Mouse (Mus musculus) embryonic facial prominence, embryonic 15.5 days (tissue): Measurements from ENCODE around the gene Sgca. TPM values are rescaled to one million over a fixed set of nuclear protein-coding genes. Genes with fewer than 3 reads are reported as not detected.

Source experiments
- ATAC-seq: fragments of 200-750 bp; cut with Nextera tagmentation; 2 replicates; pipeline ENCODE4 v1.8.0; 2017; ENCODE audit warnings: low read depth, moderate TSS enrichment; ENCODE audit not compliant: insufficient number of reproducible peaks, low FRiP score, low TSS enrichment
- H3K27ac ChIP-seq: fragments of 300-500 bp; sonication (generic); replicated peaks from 2 replicates; pipeline ENCODE4 v1.5.1; 2015; ENCODE audit warnings: mild to moderate bottlenecking, inconsistent platforms
- H3K27me3 ChIP-seq: fragments of 300-500 bp; sonication (generic); 2 replicates; pipeline ENCODE4 v1.6.1; 2015; ENCODE audit warnings: inconsistent platforms
- H3K36me3 ChIP-seq: fragments of 300-500 bp; sonication (generic); 2 replicates; pipeline ENCODE4 v1.6.1; 2015; ENCODE audit warnings: mild to moderate bottlenecking, inconsistent platforms
- H3K4me1 ChIP-seq: fragments of 300-500 bp; sonication (generic); 2 replicates; pipeline ENCODE4 v1.6.1; 2015; ENCODE audit warnings: inconsistent platforms
- H3K4me2 ChIP-seq: fragments of 300-500 bp; sonication (generic); replicated peaks from 2 replicates; pipeline ENCODE4 v1.6.1; 2015; ENCODE audit warnings: mild to moderate bottlenecking, inconsistent platforms
- H3K4me3 ChIP-seq: fragments of 300-500 bp; sonication (generic); replicated peaks from 2 replicates; pipeline ENCODE4 v1.5.1; 2015; ENCODE audit warnings: mild to moderate bottlenecking, inconsistent platforms
- H3K9ac ChIP-seq: fragments of 300-500 bp; sonication (generic); 2 replicates; pipeline ENCODE4 v1.6.1; 2015; ENCODE audit warnings: inconsistent platforms
- H3K9me3 ChIP-seq: fragments of 300-500 bp; sonication (generic); replicated peaks from 2 replicates; pipeline ENCODE4 v1.6.1; 2016; ENCODE audit warnings: inconsistent platforms
- WGBS: fragments of 180-500 bp; shearing (Covaris S2); methylation state at CpG from one replicate; pipeline ENCODE4 v1.1.7; 2015; 5-methylcytosine and 5-hydroxymethylcytosine counted together
- polyA plus RNA-seq: library from polyadenylated mRNA; unstranded; fragments of >200 nt; fragmentation: Nextera tagmentation; extraction: Ambion mirVana; gene quantifications from 2 replicates; pipeline ENCODE4 v1.2.1, GENCODE M21; 2015

Sgca gene
- polyA plus RNA-seq, 1 experiment from 2014 or later, result 11.7 TPM

DNA sequence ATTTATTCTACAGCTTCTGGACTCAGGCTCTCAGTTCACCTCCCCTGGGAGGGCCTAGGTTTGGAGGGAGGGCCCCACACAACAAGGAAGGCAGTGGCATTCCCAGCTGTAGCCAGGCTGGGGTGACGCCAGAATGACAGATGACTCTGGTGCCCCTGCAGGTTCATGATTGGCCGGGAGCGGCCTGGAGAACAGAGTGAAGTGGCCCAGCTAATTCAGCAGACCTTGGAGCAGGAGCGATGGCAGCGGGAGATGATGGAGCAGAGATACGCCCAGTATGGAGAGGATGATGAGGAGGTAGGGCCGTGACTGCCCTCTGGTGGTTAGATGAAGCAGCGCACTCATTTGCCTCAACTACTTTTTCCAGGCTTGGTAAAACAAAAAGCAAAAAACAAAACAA, 24.9 kb upstream of the Sgca start:
- H3K9ac ChIP-seq, result no peak overlapping the region
- 3% methylated on average over 8 of the region's 8 CpGs for WGBS
- no peaks in the 10 kb centered on the region for H3K27me3 ChIP-seq
- peak overlapping the region; percentile 52 for H3K27ac ChIP-seq
- peaks cover 82% of the 10 kb centered on the region for H3K36me3 ChIP-seq
- H3K9me3 ChIP-seq, result no peaks in the 10 kb centered on the region
- no peak overlapping the region for H3K4me3 ChIP-seq
- peaks cover 34% of the 10 kb centered on the region for H3K4me1 ChIP-seq
- H3K4me2 ChIP-seq, result no peak overlapping the region
- 0 out of 2 replicates have a peak, but pooled peaks have one; percentile 30 for ATAC-seq

DNA sequence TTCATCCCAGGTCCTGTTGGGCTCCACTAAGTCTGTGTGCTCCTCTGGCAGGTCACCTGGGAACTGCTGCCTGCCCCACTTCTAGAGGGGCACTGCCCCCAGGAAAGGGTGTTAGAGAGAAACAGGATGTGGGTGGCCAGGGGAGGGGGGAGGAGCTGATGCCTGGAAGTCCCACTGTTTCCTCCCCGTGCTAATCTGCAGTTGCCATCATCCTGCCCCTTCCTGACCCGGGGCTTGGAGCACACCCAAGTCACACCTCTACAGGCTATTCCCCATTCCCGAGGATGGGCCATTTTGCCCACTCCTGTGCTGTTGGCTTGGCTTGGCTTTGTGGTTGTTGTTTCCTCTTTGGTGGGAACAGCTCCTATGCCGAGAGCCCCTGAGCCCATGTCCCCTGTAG, 24.4 kb upstream of the Sgca start:
- H3K36me3 ChIP-seq, result peaks cover 78% of the 10 kb centered on the region
- H3K27me3 ChIP-seq, result no peaks in the 10 kb centered on the region
- H3K4me2 ChIP-seq, result no peak overlapping the region
- H3K4me1 ChIP-seq, result peaks cover 34% of the 10 kb centered on the region
- no peak overlapping the region for H3K4me3 ChIP-seq
- no peak overlapping the region for H3K9ac ChIP-seq
- no peaks in the 10 kb centered on the region for H3K9me3 ChIP-seq
- 33% methylated on average over 4 of the region's 4 CpGs for WGBS
- no peak for ATAC-seq
- H3K27ac ChIP-seq, result peak overlapping the region; percentile 52

- H3K9me3 ChIP-seq, result no peaks in the 10 kb centered on the region
- H3K27me3 ChIP-seq, result no peaks in the 10 kb centered on the region
- H3K27ac ChIP-seq, result peak overlapping the region; percentile 52; the same call in 1 of the 2 replicates
- H3K4me2 ChIP-seq, result no peak overlapping the region
- H3K36me3 ChIP-seq, result peaks cover 78% of the 10 kb centered on the region
- H3K9ac ChIP-seq, result no peak overlapping the region
- no peak overlapping the region for H3K4me3 ChIP-seq
- no peak for ATAC-seq
- H3K4me1 ChIP-seq, result peaks cover 35% of the 10 kb centered on the region
- WGBS, result 71% methylated on average over 8 of the region's 8 CpGs
Measured at GRCm38 (mm10) chr11:95000128-95000527, 24.0 kb upstream of the Sgca start.

DNA sequence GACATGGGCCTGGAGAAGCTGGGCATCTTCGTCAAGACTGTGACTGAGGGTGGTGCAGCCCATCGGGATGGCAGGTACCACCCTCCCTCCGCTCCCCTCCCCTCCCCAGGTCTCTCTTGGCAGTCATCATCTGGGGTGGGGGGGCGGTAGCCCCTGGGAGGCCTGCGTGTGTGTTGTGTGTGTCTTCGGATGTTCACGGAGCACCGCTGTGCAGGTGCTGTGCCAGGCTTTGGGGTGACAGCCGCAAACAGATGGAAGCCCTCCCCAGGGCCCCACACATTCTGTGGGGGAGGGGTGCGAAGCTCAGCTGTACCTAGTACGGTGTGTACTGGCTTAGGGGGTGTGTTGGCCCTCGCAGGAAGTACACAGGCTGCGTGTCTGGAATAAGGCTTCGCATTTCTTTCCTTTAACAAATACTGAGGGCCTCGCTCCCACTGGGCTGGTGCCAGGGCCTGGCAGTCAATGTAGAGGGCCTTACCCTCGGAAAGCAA, 22.0 kb upstream of the Sgca start:
- Histone ChIP-seq H3K4me2 (no peak overlapping the region), H3K27ac (no peak overlapping the region), H3K4me1 (peaks cover 56% of the 10 kb centered on the region), H3K9me3 (no peaks in the 10 kb centered on the region), H3K4me3 (no peak overlapping the region), H3K27me3 (no peaks in the 10 kb centered on the region), H3K9ac (no peak overlapping the region), H3K36me3 (peaks cover 66% of the 10 kb centered on the region)
- 77% methylated on average over 16 of the region's 16 CpGs for WGBS
- no peak for ATAC-seq

- no peak for ATAC-seq
- H3K4me1 ChIP-seq, result peaks cover 61% of the 10 kb centered on the region
- H3K4me2 ChIP-seq, result no peak overlapping the region
- H3K27ac ChIP-seq, result no peak overlapping the region
- H3K9me3 ChIP-seq, result no peaks in the 10 kb centered on the region
- no peak overlapping the region for H3K4me3 ChIP-seq
- no peak overlapping the region for H3K9ac ChIP-seq
- peaks cover 61% of the 10 kb centered on the region for H3K36me3 ChIP-seq
- no peaks in the 10 kb centered on the region for H3K27me3 ChIP-seq
- 71% methylated on average over 5 of the region's 5 CpGs for WGBS
Measured at GRCm38 (mm10) chr11:94997596-94997995, 21.5 kb upstream of the Sgca start.

- H3K27me3 ChIP-seq, result no peaks in the 10 kb centered on the region
- H3K27ac ChIP-seq, result no peak overlapping the region
- no peak for ATAC-seq
- H3K9ac ChIP-seq, result no peak overlapping the region
- H3K36me3 ChIP-seq, result peaks cover 55% of the 10 kb centered on the region
- no peak overlapping the region for H3K4me2 ChIP-seq
- H3K4me3 ChIP-seq, result no peak overlapping the region
- H3K9me3 ChIP-seq, result no peaks in the 10 kb centered on the region
- H3K4me1 ChIP-seq, result peaks cover 67% of the 10 kb centered on the region
- 93% methylated on average over 6 of the region's 6 CpGs for WGBS
Measured at GRCm38 (mm10) chr11:94996984-94997383, 20.9 kb upstream of the Sgca start.

- 72% methylated on average over 8 of the region's 8 CpGs for WGBS
- Histone ChIP-seq H3K27ac (no peak overlapping the region), H3K4me3 (no peak overlapping the region), H3K36me3 (peaks cover 47% of the 10 kb centered on the region), H3K4me1 (peaks cover 68% of the 10 kb centered on the region), H3K9ac (no peak overlapping the region), H3K9me3 (no peaks in the 10 kb centered on the region), H3K4me2 (peak overlapping the region; percentile 94; the same call in 1 of the 2 replicates), H3K27me3 (no peaks in the 10 kb centered on the region)
- no peak for ATAC-seq
Measured at GRCm38 (mm10) chr11:94996101-94996500, 20.0 kb upstream of the Sgca start.

GRCm38 (mm10) chr11:94994947-94995772, 19.0 kb upstream of the Sgca start:
- Histone ChIP-seq H3K4me1 (peaks cover 64% of the 10 kb centered on the region), H3K9me3 (no peaks in the 10 kb centered on the region), H3K27me3 (no peaks in the 10 kb centered on the region), H3K27ac (no peak overlapping the region), H3K4me2 (peak overlapping the region; percentile 94), H3K9ac (no peak overlapping the region), H3K36me3 (peaks cover 44% of the 10 kb centered on the region), H3K4me3 (peak overlapping the region; percentile 91)
- WGBS, result 82% methylated on average over 11 of the region's 11 CpGs
- ATAC-seq, result no peak

GRCm38 (mm10) chr11:94994208-94994814, 18.2 kb upstream of the Sgca start:
- Histone ChIP-seq H3K9me3 (no peaks in the 10 kb centered on the region), H3K27ac (peak overlapping the region; percentile 44), H3K4me1 (peaks cover 66% of the 10 kb centered on the region), H3K9ac (peak overlapping the region; percentile 93), H3K4me3 (peak overlapping the region; percentile 91), H3K4me2 (peak overlapping the region; percentile 94), H3K27me3 (no peaks in the 10 kb centered on the region), H3K36me3 (peaks cover 36% of the 10 kb centered on the region)
- ATAC-seq, result no peak
- 43% methylated on average over 10 of the region's 10 CpGs for WGBS

- Histone ChIP-seq H3K27me3 (no peaks in the 10 kb centered on the region), H3K36me3 (peaks cover 24% of the 10 kb centered on the region), H3K9me3 (no peaks in the 10 kb centered on the region), H3K4me1 (peaks cover 78% of the 10 kb centered on the region), H3K27ac (peak overlapping the region; percentile 61), H3K9ac (peak overlapping the region; percentile 93), H3K4me3 (peak overlapping the region; percentile 91), H3K4me2 (peak overlapping the region; percentile 94)
- peak; percentile 8; the same call in 1 of the 2 replicates for ATAC-seq
- 2% methylated on average over 22 of the region's 22 CpGs for WGBS
Measured at GRCm38 (mm10) chr11:94992754-94993606, 16.9 kb upstream of the Sgca start.

DNA sequence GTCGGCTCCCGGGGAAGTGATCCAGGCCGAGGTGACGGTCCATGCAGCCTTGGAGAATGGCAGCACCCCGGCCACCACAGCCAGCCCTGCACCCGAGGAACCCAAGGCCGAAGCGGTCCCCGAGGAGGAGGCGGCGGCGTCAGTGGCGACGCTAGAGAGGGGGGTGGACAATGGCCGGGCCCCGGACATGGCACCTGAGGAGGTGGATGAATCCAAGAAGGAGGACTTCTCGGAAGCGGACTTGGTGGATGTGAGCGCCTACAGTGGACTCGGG, 16.3 kb upstream of the Sgca start:
- Histone ChIP-seq H3K27ac (peak overlapping the region; percentile 61), H3K9me3 (no peaks in the 10 kb centered on the region), H3K27me3 (no peaks in the 10 kb centered on the region), H3K4me3 (peak overlapping the region; percentile 91), H3K4me2 (peak overlapping the region; percentile 94), H3K4me1 (peaks cover 78% of the 10 kb centered on the region), H3K9ac (peak overlapping the region; percentile 93), H3K36me3 (peaks cover 18% of the 10 kb centered on the region)
- WGBS, result 1% methylated on average over 20 of the region's 20 CpGs
- ATAC-seq, result no peak
